Mouse (Mus musculus): ENCODE measurements around the gene Pou4f2. TPM values are rescaled to one million over a fixed set of nuclear protein-coding genes. Genes with fewer than 3 reads are reported as not detected.

The Pou4f2 gene
- polyA plus RNA-seq (2014; fragmentation: Nextera tagmentation; extraction: Ambion mirVana) = not detected in 2 replicates

GRCm38 (mm10) chr8:78436071-78436651 lies at the start of gene Pou4f2:
TSS of gene Pou4f2 (minus strand) at chr8:78436645.
- peaks cover 6% of the 10 kb centered on the region; the same call in 1 of the 2 replicates for H3K4me1 ChIP-seq (ENCODE audit: control insufficient read depth, insufficient read depth, low read length)
- no peaks in the 10 kb centered on the region for H3K36me3 ChIP-seq (ENCODE audit: control insufficient read depth, insufficient read depth, low read length)
- peak within 1 kb of the TSS; percentile 51 for H3K4me3 ChIP-seq (ENCODE audit: low read depth, low read length)
- peaks cover 88% of the 10 kb centered on the region for H3K27me3 ChIP-seq (ENCODE audit: control insufficient read depth, insufficient read depth, low read length)
- no peaks in the 10 kb centered on the region for H3K9me3 ChIP-seq (replicated peaks; ENCODE audit: control insufficient read depth, low read length)
- WGBS (ENCODE audit: insufficient replicate concordance) = under 1% methylated on average over 46 of the region's 54 CpGs
- H3K27ac ChIP-seq (ENCODE audit: low read depth, low read length) = no peak within 1 kb of the TSS
- no peak within 1 kb of the TSS for H3K9ac ChIP-seq (ENCODE audit: low read depth, low read length)
- ATAC-seq (replicated peaks; ENCODE audit: insufficient number of reproducible peaks, low FRiP score, low TSS enrichment) = no peak
- peak within 1 kb of the TSS; percentile 76 for H3K4me2 ChIP-seq

GRCm38 (mm10) chr8:78477051-78477829 lies 40.8 kb upstream of the Pou4f2 start:
- Histone ChIP-seq H3K9me3 (replicated peaks; ENCODE audit: control insufficient read depth, low read length) (no peaks in the 10 kb centered on the region), H3K27me3 (ENCODE audit: control insufficient read depth, insufficient read depth, low read length) (no peaks in the 10 kb centered on the region), H3K4me1 (ENCODE audit: control insufficient read depth, insufficient read depth, low read length) (no peaks in the 10 kb centered on the region), H3K36me3 (ENCODE audit: control insufficient read depth, insufficient read depth, low read length) (no peaks in the 10 kb centered on the region), H3K4me3 (ENCODE audit: low read depth, low read length) (no peak overlapping the region), H3K27ac (ENCODE audit: low read depth, low read length) (no peak overlapping the region), H3K4me2 (no peak overlapping the region), H3K9ac (ENCODE audit: low read depth, low read length) (no peak overlapping the region)
- ATAC-seq (replicated peaks; ENCODE audit: insufficient number of reproducible peaks, low FRiP score, low TSS enrichment) = no peak
- WGBS (ENCODE audit: insufficient replicate concordance) = 46% methylated on average over 6 of the region's 6 CpGs

- ATAC-seq (replicated peaks; ENCODE audit: insufficient number of reproducible peaks, low FRiP score, low TSS enrichment) = no peak
- Histone ChIP-seq H3K36me3 (ENCODE audit: control insufficient read depth, insufficient read depth, low read length) (no peaks in the 10 kb centered on the region), H3K27ac (ENCODE audit: low read depth, low read length) (no peak overlapping the region), H3K4me3 (ENCODE audit: low read depth, low read length) (no peak overlapping the region), H3K9me3 (replicated peaks; ENCODE audit: control insufficient read depth, low read length) (no peaks in the 10 kb centered on the region), H3K4me2 (no peak overlapping the region), H3K27me3 (ENCODE audit: control insufficient read depth, insufficient read depth, low read length) (no peaks in the 10 kb centered on the region), H3K4me1 (ENCODE audit: control insufficient read depth, insufficient read depth, low read length) (no peaks in the 10 kb centered on the region), H3K9ac (ENCODE audit: low read depth, low read length) (no peak overlapping the region)
- WGBS (ENCODE audit: insufficient replicate concordance) = 92% methylated on average over 2 of the region's 2 CpGs
Measured at GRCm38 (mm10) chr8:78467889-78468288, 31.4 kb upstream of the Pou4f2 start.

GRCm38 (mm10) chr8:78463941-78464340 lies 27.5 kb upstream of the Pou4f2 start:
- Histone ChIP-seq H3K9ac (ENCODE audit: low read depth, low read length) (no peak overlapping the region), H3K4me1 (ENCODE audit: control insufficient read depth, insufficient read depth, low read length) (no peaks in the 10 kb centered on the region), H3K27ac (ENCODE audit: low read depth, low read length) (no peak overlapping the region), H3K9me3 (replicated peaks; ENCODE audit: control insufficient read depth, low read length) (no peaks in the 10 kb centered on the region), H3K36me3 (ENCODE audit: control insufficient read depth, insufficient read depth, low read length) (no peaks in the 10 kb centered on the region), H3K4me3 (ENCODE audit: low read depth, low read length) (no peak overlapping the region), H3K27me3 (ENCODE audit: control insufficient read depth, insufficient read depth, low read length) (no peaks in the 10 kb centered on the region), H3K4me2 (no peak overlapping the region)
- 74% methylated on average over 2 of the region's 2 CpGs for WGBS (ENCODE audit: insufficient replicate concordance)
- ATAC-seq (replicated peaks; ENCODE audit: insufficient number of reproducible peaks, low FRiP score, low TSS enrichment) = no peak

- no peaks in the 10 kb centered on the region for H3K9me3 ChIP-seq (replicated peaks; ENCODE audit: control insufficient read depth, low read length)
- H3K27me3 ChIP-seq (ENCODE audit: control insufficient read depth, insufficient read depth, low read length) = no peaks in the 10 kb centered on the region
- ATAC-seq (replicated peaks; ENCODE audit: insufficient number of reproducible peaks, low FRiP score, low TSS enrichment) = no peak
- no peak overlapping the region for H3K4me3 ChIP-seq (ENCODE audit: low read depth, low read length)
- H3K4me2 ChIP-seq = no peak overlapping the region
- H3K9ac ChIP-seq (ENCODE audit: low read depth, low read length) = no peak overlapping the region
- 74% methylated on average over 3 of the region's 3 CpGs for WGBS (ENCODE audit: insufficient replicate concordance)
- no peak overlapping the region for H3K27ac ChIP-seq (ENCODE audit: low read depth, low read length)
- no peaks in the 10 kb centered on the region for H3K4me1 ChIP-seq (ENCODE audit: control insufficient read depth, insufficient read depth, low read length)
- no peaks in the 10 kb centered on the region for H3K36me3 ChIP-seq (ENCODE audit: control insufficient read depth, insufficient read depth, low read length)
Measured at GRCm38 (mm10) chr8:78456441-78456840, 20.0 kb upstream of the Pou4f2 start.

GRCm38 (mm10) chr8:78442781-78443180 lies 6.3 kb upstream of the Pou4f2 start:
- no peaks in the 10 kb centered on the region for H3K4me1 ChIP-seq (ENCODE audit: control insufficient read depth, insufficient read depth, low read length)
- H3K27ac ChIP-seq (ENCODE audit: low read depth, low read length) = no peak overlapping the region
- no peak for ATAC-seq (replicated peaks; ENCODE audit: insufficient number of reproducible peaks, low FRiP score, low TSS enrichment)
- no peak overlapping the region for H3K4me2 ChIP-seq
- WGBS (ENCODE audit: insufficient replicate concordance) = 73% methylated on average over 1 of the region's 1 CpGs
- no peaks in the 10 kb centered on the region for H3K36me3 ChIP-seq (ENCODE audit: control insufficient read depth, insufficient read depth, low read length)
- no peak overlapping the region for H3K9ac ChIP-seq (ENCODE audit: low read depth, low read length)
- no peak overlapping the region for H3K4me3 ChIP-seq (ENCODE audit: low read depth, low read length)
- H3K9me3 ChIP-seq (replicated peaks; ENCODE audit: control insufficient read depth, low read length) = no peaks in the 10 kb centered on the region
- peaks cover 44% of the 10 kb centered on the region for H3K27me3 ChIP-seq (ENCODE audit: control insufficient read depth, insufficient read depth, low read length)

- Histone ChIP-seq H3K4me3 (ENCODE audit: low read depth, low read length) (peak overlapping the region; percentile 15; the same call in 1 of the 2 replicates), H3K9me3 (replicated peaks; ENCODE audit: control insufficient read depth, low read length) (no peaks in the 10 kb centered on the region)
- no peak for ATAC-seq (replicated peaks; ENCODE audit: insufficient number of reproducible peaks, low FRiP score, low TSS enrichment)
Measured at GRCm38 (mm10) chr8:78438121-78438520, 1.7 kb upstream of the Pou4f2 start.

GRCm38 (mm10) chr8:78437140-78438045 lies 948 bp upstream of the Pou4f2 start:
- Histone ChIP-seq H3K4me1 (ENCODE audit: control insufficient read depth, insufficient read depth, low read length) (peaks cover 6% of the 10 kb centered on the region; the same call in 1 of the 2 replicates), H3K4me3 (ENCODE audit: low read depth, low read length) (peak overlapping the region; percentile 51; the same call in 1 of the 2 replicates), H3K9me3 (replicated peaks; ENCODE audit: control insufficient read depth, low read length) (no peaks in the 10 kb centered on the region), H3K9ac (ENCODE audit: low read depth, low read length) (no peak overlapping the region), H3K36me3 (ENCODE audit: control insufficient read depth, insufficient read depth, low read length) (no peaks in the 10 kb centered on the region), H3K27me3 (ENCODE audit: control insufficient read depth, insufficient read depth, low read length) (peaks cover 85% of the 10 kb centered on the region), H3K27ac (ENCODE audit: low read depth, low read length) (no peak overlapping the region), H3K4me2 (peak overlapping the region; percentile 76)
- ATAC-seq (replicated peaks; ENCODE audit: insufficient number of reproducible peaks, low FRiP score, low TSS enrichment) = no peak
- WGBS (ENCODE audit: insufficient replicate concordance) = 4% methylated on average over 32 of the region's 32 CpGs

More at GRCm38 (mm10) chr8:78438121-78438520, 1.7 kb upstream of the Pou4f2 start:
- Histone ChIP-seq H3K4me1 (ENCODE audit: control insufficient read depth, insufficient read depth, low read length) (peaks cover 6% of the 10 kb centered on the region; the same call in 1 of the 2 replicates), H3K27ac (ENCODE audit: low read depth, low read length) (no peak overlapping the region), H3K4me2 (peak overlapping the region; percentile 51), H3K9ac (ENCODE audit: low read depth, low read length) (no peak overlapping the region), H3K36me3 (ENCODE audit: control insufficient read depth, insufficient read depth, low read length) (no peaks in the 10 kb centered on the region), H3K27me3 (ENCODE audit: control insufficient read depth, insufficient read depth, low read length) (peaks cover 85% of the 10 kb centered on the region)
- under 1% methylated on average over 18 of the region's 18 CpGs for WGBS (ENCODE audit: insufficient replicate concordance)

All from heart, embryonic 11.5 days (tissue).